Mouse (Mus musculus) embryonic facial prominence, embryonic 15.5 days (tissue): ENCODE data around the gene Inf2. TPM values are rescaled to one million over a fixed set of nuclear protein-coding genes. Genes with fewer than 3 reads are reported as not detected.

Source experiments
- ATAC-seq: fragments of 200-750 bp; cut with Nextera tagmentation; 2 replicates; pipeline ENCODE4 v1.8.0; 2017; ENCODE audit warnings: low read depth, moderate TSS enrichment; ENCODE audit not compliant: insufficient number of reproducible peaks, low FRiP score, low TSS enrichment
- H3K27ac ChIP-seq: fragments of 300-500 bp; sonication (generic); replicated peaks from 2 replicates; pipeline ENCODE4 v1.5.1; 2015; ENCODE audit warnings: mild to moderate bottlenecking, inconsistent platforms
- H3K27me3 ChIP-seq: fragments of 300-500 bp; sonication (generic); 2 replicates; pipeline ENCODE4 v1.6.1; 2015; ENCODE audit warnings: inconsistent platforms
- H3K36me3 ChIP-seq: fragments of 300-500 bp; sonication (generic); 2 replicates; pipeline ENCODE4 v1.6.1; 2015; ENCODE audit warnings: mild to moderate bottlenecking, inconsistent platforms
- H3K4me1 ChIP-seq: fragments of 300-500 bp; sonication (generic); 2 replicates; pipeline ENCODE4 v1.6.1; 2015; ENCODE audit warnings: inconsistent platforms
- H3K4me2 ChIP-seq: fragments of 300-500 bp; sonication (generic); replicated peaks from 2 replicates; pipeline ENCODE4 v1.6.1; 2015; ENCODE audit warnings: mild to moderate bottlenecking, inconsistent platforms
- H3K4me3 ChIP-seq: fragments of 300-500 bp; sonication (generic); replicated peaks from 2 replicates; pipeline ENCODE4 v1.5.1; 2015; ENCODE audit warnings: mild to moderate bottlenecking, inconsistent platforms
- H3K9ac ChIP-seq: fragments of 300-500 bp; sonication (generic); 2 replicates; pipeline ENCODE4 v1.6.1; 2015; ENCODE audit warnings: inconsistent platforms
- H3K9me3 ChIP-seq: fragments of 300-500 bp; sonication (generic); replicated peaks from 2 replicates; pipeline ENCODE4 v1.6.1; 2016; ENCODE audit warnings: inconsistent platforms
- WGBS: fragments of 180-500 bp; shearing (Covaris S2); methylation state at CpG from one replicate; pipeline ENCODE4 v1.1.7; 2015; 5-methylcytosine and 5-hydroxymethylcytosine counted together
- polyA plus RNA-seq: library from polyadenylated mRNA; unstranded; fragments of >200 nt; fragmentation: Nextera tagmentation; extraction: Ambion mirVana; gene quantifications from 2 replicates; pipeline ENCODE4 v1.2.1, GENCODE M21; 2015

Gene Inf2
- polyA plus RNA-seq, 1 experiment from 2014 or later: 5.8 TPM

DNA sequence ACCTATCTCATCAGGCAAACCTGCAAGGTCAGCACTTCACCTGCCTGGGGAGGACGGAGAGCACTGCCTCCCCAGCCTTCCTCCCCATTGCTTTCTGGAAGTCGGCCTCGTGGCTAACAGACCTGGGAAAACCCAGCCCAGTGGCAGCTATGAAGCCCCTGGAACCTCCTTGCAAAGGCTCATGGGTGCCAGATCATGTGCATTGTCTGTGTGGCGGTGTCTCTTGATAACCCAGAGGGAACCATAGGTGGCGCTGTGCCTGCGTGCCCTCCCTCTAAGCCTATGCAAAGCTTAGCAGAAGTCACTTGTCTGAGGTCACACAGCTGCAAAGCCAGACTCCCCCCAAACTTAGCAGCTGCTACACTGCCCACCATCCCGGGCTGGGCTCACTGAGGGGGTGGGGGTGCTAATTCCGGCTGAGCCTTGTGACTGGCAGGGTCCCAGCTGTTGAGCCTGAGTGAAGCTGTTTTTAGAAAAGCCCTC lies 29.4 kb downstream of the Inf2 start:
- H3K9me3 ChIP-seq: no peaks in the 10 kb centered on the region
- whole genome bisulfite sequencing: 12% methylated on average over 8 of the region's 8 CpGs
- H3K4me1 ChIP-seq: peaks cover 35% of the 10 kb centered on the region
- no peak overlapping the region for H3K4me3 ChIP-seq
- no peaks in the 10 kb centered on the region for H3K36me3 ChIP-seq
- H3K27ac ChIP-seq: no peak overlapping the region
- peak; percentile 63 for ATAC-seq
- H3K27me3 ChIP-seq: peaks cover 26% of the 10 kb centered on the region
- H3K9ac ChIP-seq: no peak overlapping the region
- H3K4me2 ChIP-seq: 0 out of 2 replicates have a peak overlapping the region, but pooled peaks have one; percentile 12

- no peak for ATAC-seq
- Histone ChIP-seq H3K36me3 (no peaks in the 10 kb centered on the region), H3K4me3 (peak overlapping the region; percentile 45), H3K27ac (no peak overlapping the region; the same call in 1 of the 2 replicates), H3K27me3 (peaks cover 26% of the 10 kb centered on the region), H3K4me1 (peaks cover 35% of the 10 kb centered on the region), H3K4me2 (peak overlapping the region; percentile 82), H3K9ac (no peak overlapping the region), H3K9me3 (no peaks in the 10 kb centered on the region)
- WGBS: 27% methylated on average over 13 of the region's 13 CpGs
Observed at GRCm38 (mm10) chr12:112618981-112619685, 30.5 kb downstream of the Inf2 start.

DNA sequence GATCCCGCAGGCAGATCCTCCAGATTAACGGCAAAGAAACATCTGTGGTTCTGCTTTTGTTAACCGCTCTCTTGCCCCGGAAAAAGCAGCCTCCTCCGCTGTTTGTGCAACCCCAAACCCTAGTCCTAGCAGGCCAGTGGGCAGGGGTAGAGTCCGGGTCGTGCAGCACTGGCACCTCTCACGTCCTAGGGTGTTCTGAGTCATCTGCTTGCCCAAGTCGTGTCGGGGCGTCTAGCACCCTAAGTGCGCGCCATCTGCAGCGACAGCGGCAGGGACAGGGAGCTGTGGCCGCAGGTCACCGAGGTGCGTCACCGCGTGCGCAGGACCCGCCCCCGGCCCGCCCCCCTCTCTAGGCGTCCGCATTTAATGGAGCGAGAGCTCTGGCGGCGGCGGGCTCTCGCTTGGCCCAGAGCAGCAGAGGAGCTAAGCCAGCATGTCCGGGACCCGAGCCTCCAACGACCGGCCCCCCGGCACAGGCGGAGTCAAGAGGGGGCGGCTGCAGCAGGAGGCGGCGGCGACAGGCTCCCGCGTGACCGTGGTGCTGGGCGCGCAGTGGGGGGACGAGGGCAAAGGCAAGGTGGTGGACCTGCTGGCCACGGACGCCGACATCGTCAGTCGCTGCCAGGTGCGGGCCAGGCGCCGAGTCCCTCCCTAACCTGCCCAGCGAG lies 31.2 kb downstream of the Inf2 start, which contains the start of gene Adssl1:
Gene Adssl1, plus strand, starts transcription at position 360 of the 668 bp plus-strand sequence.
- Histone ChIP-seq H3K9ac (peak within 1 kb of the TSS; percentile 26; the same call in 1 of the 2 replicates), H3K36me3 (no peaks in the 10 kb centered on the region), H3K27me3 (peaks cover 26% of the 10 kb centered on the region), H3K4me2 (peak within 1 kb of the TSS; percentile 82), H3K9me3 (no peaks in the 10 kb centered on the region), H3K27ac (no peak within 1 kb of the TSS; the same call in 1 of the 2 replicates), H3K4me3 (peak within 1 kb of the TSS; percentile 45), H3K4me1 (peaks cover 35% of the 10 kb centered on the region)
- under 1% methylated on average over 56 of the region's 56 CpGs for WGBS
- ATAC-seq: peak; percentile 35; the same call in 1 of the 2 replicates

- peaks cover 35% of the 10 kb centered on the region for H3K4me1 ChIP-seq
- H3K27ac ChIP-seq: no peak overlapping the region
- H3K4me3 ChIP-seq: peak overlapping the region; percentile 45
- peak overlapping the region; percentile 82 for H3K4me2 ChIP-seq
- WGBS: 13% methylated on average over 16 of the region's 16 CpGs
- ATAC-seq: no peak
- no peaks in the 10 kb centered on the region for H3K9me3 ChIP-seq
- H3K27me3 ChIP-seq: peaks cover 26% of the 10 kb centered on the region
- H3K36me3 ChIP-seq: no peaks in the 10 kb centered on the region
- 0 out of 2 replicates have a peak overlapping the region, but pooled peaks have one; percentile 26 for H3K9ac ChIP-seq
Observed at GRCm38 (mm10) chr12:112620354-112621061, 31.9 kb downstream of the Inf2 start.

GRCm38 (mm10) chr12:112621900-112622299 lies 33.3 kb downstream of the Inf2 start:
- no peak overlapping the region for H3K4me3 ChIP-seq
- H3K4me1 ChIP-seq: peaks cover 44% of the 10 kb centered on the region
- no peak overlapping the region for H3K27ac ChIP-seq
- H3K9me3 ChIP-seq: no peaks in the 10 kb centered on the region
- H3K36me3 ChIP-seq: no peaks in the 10 kb centered on the region
- H3K9ac ChIP-seq: no peak overlapping the region
- H3K4me2 ChIP-seq: no peak overlapping the region
- peaks cover 26% of the 10 kb centered on the region for H3K27me3 ChIP-seq
- ATAC-seq: no peak
- 84% methylated on average over 3 of the region's 3 CpGs for WGBS

DNA sequence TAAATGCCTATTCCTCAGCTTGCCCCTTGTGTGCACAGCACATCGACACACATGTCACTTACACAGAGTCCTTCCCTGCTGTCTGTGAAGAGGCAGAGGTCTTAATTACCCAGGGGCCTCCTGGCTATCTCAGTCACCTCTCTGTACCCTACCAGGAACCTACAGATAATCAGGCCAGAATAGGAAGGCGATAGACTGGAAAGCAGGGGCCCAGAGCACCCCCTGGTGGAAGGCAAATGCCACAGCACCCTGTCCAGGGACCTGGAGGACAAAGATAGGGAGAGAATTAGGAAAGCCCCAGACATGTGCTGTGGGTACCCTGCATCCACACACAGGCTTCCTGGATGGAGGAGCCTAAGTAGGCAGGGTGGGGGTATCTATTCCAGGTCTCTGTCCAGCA lies 35.2 kb downstream of the Inf2 start:
- Histone ChIP-seq H3K4me3 (no peak overlapping the region), H3K27ac (no peak overlapping the region), H3K27me3 (peaks cover 21% of the 10 kb centered on the region), H3K9ac (no peak overlapping the region), H3K9me3 (no peaks in the 10 kb centered on the region), H3K4me2 (no peak overlapping the region), H3K36me3 (no peaks in the 10 kb centered on the region), H3K4me1 (peaks cover 37% of the 10 kb centered on the region)
- no peak for ATAC-seq
- 18% methylated on average over 2 of the region's 2 CpGs for WGBS

DNA sequence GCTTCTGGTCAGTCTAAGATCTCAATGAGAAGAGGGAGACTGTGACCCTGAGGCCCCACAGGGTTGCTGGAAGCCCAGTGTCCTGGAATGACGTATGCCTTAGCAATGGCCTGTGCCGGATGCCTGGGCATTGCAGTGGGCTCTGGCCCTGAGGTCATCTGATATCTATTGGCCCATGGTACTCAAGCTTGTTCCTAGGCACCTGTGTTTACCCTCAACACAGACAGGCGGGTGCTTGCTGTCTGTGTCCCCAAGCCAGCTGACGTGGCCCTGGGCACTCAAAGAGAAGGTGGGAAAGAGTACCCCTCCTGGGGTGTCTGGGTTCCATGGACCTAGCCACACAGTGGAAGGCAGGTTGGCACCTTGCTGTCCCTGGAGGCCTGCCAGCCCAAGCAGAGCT lies 37.1 kb downstream of the Inf2 start:
- no peak for ATAC-seq
- H3K4me3 ChIP-seq: no peak overlapping the region
- 73% methylated on average over 4 of the region's 4 CpGs for WGBS
- peaks cover 27% of the 10 kb centered on the region for H3K4me1 ChIP-seq
- H3K9me3 ChIP-seq: no peaks in the 10 kb centered on the region
- no peaks in the 10 kb centered on the region for H3K36me3 ChIP-seq
- no peak overlapping the region for H3K27ac ChIP-seq
- peaks cover 14% of the 10 kb centered on the region for H3K27me3 ChIP-seq
- no peak overlapping the region for H3K9ac ChIP-seq
- no peak overlapping the region for H3K4me2 ChIP-seq

- Histone ChIP-seq H3K36me3 (no peaks in the 10 kb centered on the region), H3K4me2 (no peak overlapping the region), H3K4me3 (no peak overlapping the region), H3K27ac (no peak overlapping the region), H3K4me1 (peaks cover 23% of the 10 kb centered on the region), H3K9me3 (no peaks in the 10 kb centered on the region), H3K27me3 (peaks cover 6% of the 10 kb centered on the region), H3K9ac (no peak overlapping the region)
- no peak for ATAC-seq
- 72% methylated on average over 6 of the region's 6 CpGs for WGBS
Observed at GRCm38 (mm10) chr12:112626455-112626854, 37.9 kb downstream of the Inf2 start.

DNA sequence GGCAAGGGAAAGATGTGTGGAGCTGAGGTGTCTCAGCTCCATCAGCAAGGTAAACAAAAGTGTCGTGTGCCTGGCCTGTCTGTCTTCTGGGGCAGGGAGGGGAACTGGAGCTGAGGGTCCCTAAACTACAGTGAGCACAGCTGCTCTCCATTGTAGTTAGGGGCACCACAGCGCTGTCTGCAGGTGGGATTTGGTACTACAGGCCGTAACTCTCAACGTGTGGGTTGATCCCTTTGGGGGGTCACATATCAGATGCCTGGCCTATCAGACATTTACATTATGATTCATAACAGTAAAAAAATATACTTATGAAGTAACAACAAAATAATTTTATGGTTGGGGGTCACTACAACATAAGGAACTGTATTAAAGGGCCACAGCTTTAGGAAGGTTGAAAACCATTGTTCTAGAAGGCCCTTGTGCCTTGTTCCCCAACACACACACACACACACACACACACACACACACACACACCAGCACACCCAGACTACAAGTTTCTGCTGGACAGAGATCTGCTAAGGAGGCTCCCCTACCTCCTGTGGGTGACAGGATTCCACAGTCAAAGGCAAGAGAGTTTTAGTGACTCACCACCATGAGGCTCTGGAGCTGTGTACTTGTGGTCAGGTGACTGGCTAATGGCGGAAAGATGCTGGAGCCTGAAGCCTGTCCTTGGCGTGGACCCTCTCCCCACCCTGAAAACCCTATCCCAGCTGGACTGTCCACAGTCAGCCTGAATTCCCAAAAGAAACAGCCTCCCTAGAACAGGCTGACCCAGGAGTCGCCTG lies 38.7 kb downstream of the Inf2 start:
- H3K4me2 ChIP-seq: no peak overlapping the region
- WGBS: 56% methylated on average over 7 of the region's 7 CpGs

GRCm38 (mm10) chr12:112628197-112628596 lies 39.6 kb downstream of the Inf2 start:
- ATAC-seq: no peak
- Histone ChIP-seq H3K4me1 (peaks cover 23% of the 10 kb centered on the region), H3K27me3 (no peaks in the 10 kb centered on the region), H3K9ac (no peak overlapping the region), H3K4me3 (no peak overlapping the region), H3K4me2 (no peak overlapping the region), H3K9me3 (no peaks in the 10 kb centered on the region), H3K36me3 (no peaks in the 10 kb centered on the region), H3K27ac (no peak overlapping the region)
- 76% methylated on average over 6 of the region's 6 CpGs for WGBS

More for the DNA sequence above, 38.7 kb downstream of the Inf2 start:
- no peaks in the 10 kb centered on the region for H3K9me3 ChIP-seq
- ATAC-seq: no peak
- H3K36me3 ChIP-seq: no peaks in the 10 kb centered on the region
- H3K4me1 ChIP-seq: peaks cover 23% of the 10 kb centered on the region
- no peaks in the 10 kb centered on the region for H3K27me3 ChIP-seq
- no peak overlapping the region for H3K9ac ChIP-seq
- H3K4me3 ChIP-seq: no peak overlapping the region
- H3K27ac ChIP-seq: no peak overlapping the region
